Mouse (Mus musculus): ENCODE measurements at regions not wholly inside any gene's neighbourhood (a gene's known extent, or its start where the extent isn't known, plus 50 kb on each side); places are given as distances from the start of the nearest gene placed in this dataset.

GRCm38 (mm10) chr10:117557666-117558065, 71.6 kb upstream of the Cpm start:
- H3K27me3 ChIP-seq (ENCODE audit: control insufficient read depth, insufficient read depth, low read length), result no peaks in the 10 kb centered on the region; the same call in 1 of the 2 replicates
- no peak overlapping the region for H3K4me3 ChIP-seq (ENCODE audit: control insufficient read depth, low read depth, low read length)
- H3K4me1 ChIP-seq (ENCODE audit: control insufficient read depth, insufficient read depth, low read length), result peaks cover 3% of the 10 kb centered on the region
- H3K36me3 ChIP-seq (ENCODE audit: control insufficient read depth, insufficient read depth, low read length), result no peaks in the 10 kb centered on the region
- H3K27ac ChIP-seq (ENCODE audit: control insufficient read depth, insufficient read depth, low read depth, low read length), result no peak overlapping the region
- no peak for TF ChIP-seq POLR2A (IDR thresholded peaks at IDR 0.05; ENCODE audit: control insufficient read depth, low read depth, low read length)
- no peak for TF ChIP-seq CTCF (IDR thresholded peaks at IDR 0.05; ENCODE audit: control insufficient read depth, insufficient read depth, insufficient replicate concordance, low read depth, low read length)

GRCm38 (mm10) chr10:117556851-117557542, 72.3 kb upstream of the Cpm start:
- H3K27ac ChIP-seq (ENCODE audit: control insufficient read depth, insufficient read depth, low read depth, low read length), result no peak overlapping the region
- TF ChIP-seq POLR2A (IDR thresholded peaks at IDR 0.05; ENCODE audit: control insufficient read depth, low read depth, low read length) (no peak), CTCF (IDR thresholded peaks at IDR 0.05; ENCODE audit: control insufficient read depth, insufficient read depth, insufficient replicate concordance, low read depth, low read length) (no peak)
- H3K27me3 ChIP-seq (ENCODE audit: control insufficient read depth, insufficient read depth, low read length), result no peaks in the 10 kb centered on the region; the same call in 1 of the 2 replicates
- no peaks in the 10 kb centered on the region for H3K36me3 ChIP-seq (ENCODE audit: control insufficient read depth, insufficient read depth, low read length)
- H3K4me3 ChIP-seq (ENCODE audit: control insufficient read depth, low read depth, low read length), result no peak overlapping the region
- H3K4me1 ChIP-seq (ENCODE audit: control insufficient read depth, insufficient read depth, low read length), result peaks cover 3% of the 10 kb centered on the region

GRCm38 (mm10) chr10:117556027-117556789, 73.1 kb upstream of the Cpm start:
- TF ChIP-seq POLR2A (IDR thresholded peaks at IDR 0.05; ENCODE audit: control insufficient read depth, low read depth, low read length), result no peak
- H3K27me3 ChIP-seq (ENCODE audit: control insufficient read depth, insufficient read depth, low read length), result no peaks in the 10 kb centered on the region; the same call in 1 of the 2 replicates
- H3K4me3 ChIP-seq (ENCODE audit: control insufficient read depth, low read depth, low read length), result no peak overlapping the region
- no peak overlapping the region for H3K27ac ChIP-seq (ENCODE audit: control insufficient read depth, insufficient read depth, low read depth, low read length)
- no peaks in the 10 kb centered on the region for H3K36me3 ChIP-seq (ENCODE audit: control insufficient read depth, insufficient read depth, low read length)
- peaks cover 3% of the 10 kb centered on the region for H3K4me1 ChIP-seq (ENCODE audit: control insufficient read depth, insufficient read depth, low read length)

GRCm38 (mm10) chr10:117555542-117555941, 73.8 kb upstream of the Cpm start:
- Histone ChIP-seq H3K4me3 (ENCODE audit: control insufficient read depth, low read depth, low read length) (no peak overlapping the region), H3K27ac (ENCODE audit: control insufficient read depth, insufficient read depth, low read depth, low read length) (no peak overlapping the region), H3K36me3 (ENCODE audit: control insufficient read depth, insufficient read depth, low read length) (no peaks in the 10 kb centered on the region), H3K27me3 (ENCODE audit: control insufficient read depth, insufficient read depth, low read length) (no peaks in the 10 kb centered on the region; the same call in 1 of the 2 replicates), H3K4me1 (ENCODE audit: control insufficient read depth, insufficient read depth, low read length) (peaks cover 3% of the 10 kb centered on the region)
- no peak for TF ChIP-seq POLR2A (IDR thresholded peaks at IDR 0.05; ENCODE audit: control insufficient read depth, low read depth, low read length)
- no peak for TF ChIP-seq CTCF (IDR thresholded peaks at IDR 0.05; ENCODE audit: control insufficient read depth, insufficient read depth, insufficient replicate concordance, low read depth, low read length)

- Histone ChIP-seq H3K4me3 (ENCODE audit: control insufficient read depth, low read depth, low read length) (no peak overlapping the region), H3K27ac (ENCODE audit: control insufficient read depth, insufficient read depth, low read depth, low read length) (no peak overlapping the region), H3K4me1 (ENCODE audit: control insufficient read depth, insufficient read depth, low read length) (peaks cover 3% of the 10 kb centered on the region), H3K36me3 (ENCODE audit: control insufficient read depth, insufficient read depth, low read length) (no peaks in the 10 kb centered on the region), H3K27me3 (ENCODE audit: control insufficient read depth, insufficient read depth, low read length) (no peaks in the 10 kb centered on the region; the same call in 1 of the 2 replicates)
- TF ChIP-seq POLR2A (IDR thresholded peaks at IDR 0.05; ENCODE audit: control insufficient read depth, low read depth, low read length) (no peak), CTCF (IDR thresholded peaks at IDR 0.05; ENCODE audit: control insufficient read depth, insufficient read depth, insufficient replicate concordance, low read depth, low read length) (no peak)
Measured at GRCm38 (mm10) chr10:117555044-117555443, 74.3 kb upstream of the Cpm start.

- no peak for TF ChIP-seq POLR2A (IDR thresholded peaks at IDR 0.05; ENCODE audit: control insufficient read depth, low read depth, low read length)
- TF ChIP-seq CTCF (IDR thresholded peaks at IDR 0.05; ENCODE audit: control insufficient read depth, insufficient read depth, insufficient replicate concordance, low read depth, low read length), result no peak
- Histone ChIP-seq H3K27me3 (ENCODE audit: control insufficient read depth, insufficient read depth, low read length) (no peaks in the 10 kb centered on the region; the same call in 1 of the 2 replicates), H3K4me3 (ENCODE audit: control insufficient read depth, low read depth, low read length) (no peak overlapping the region), H3K27ac (ENCODE audit: control insufficient read depth, insufficient read depth, low read depth, low read length) (no peak overlapping the region), H3K4me1 (ENCODE audit: control insufficient read depth, insufficient read depth, low read length) (peaks cover 3% of the 10 kb centered on the region), H3K36me3 (ENCODE audit: control insufficient read depth, insufficient read depth, low read length) (no peaks in the 10 kb centered on the region)
Measured at GRCm38 (mm10) chr10:117554533-117554932, 74.8 kb upstream of the Cpm start.

Measured in testis, adult 2 months (tissue).